In genomic region chr6:145765011-145765410, GRCm38 (mm10) we compare ENCODE assay signal across 15 mouse cellular contexts. TPM values are rescaled to one million over a fixed set of nuclear protein-coding genes. Genes with fewer than 3 reads are reported as not detected.
DNase-seq lines count a peak whose midpoint lies in the region; ATAC-seq lines count a peak whose summit lies in the region.
"Had no signal": no experiment of that assay in that cellular context is flagged by ENCODE, and none has a peak within 500 bp of the region (broad histone marks: within the 10 kb centered on the region; RNA-seq: fewer than 3 reads in every experiment).

No protein-coding gene starts in this region.

- no peak overlapping the region for H3K4me2 ChIP-seq in kidney, embryonic 14.5 days (replicated peaks; ENCODE audit: low read depth, low read length)
- H3K4me2 ChIP-seq in heart, embryonic 15.5 days = no peak overlapping the region
- H3K4me2 ChIP-seq: hindbrain, embryonic 14.5 days had no signal

- H3K4me1 ChIP-seq in kidney, embryonic 14.5 days (ENCODE audit: control insufficient read depth, insufficient read depth, low read length) = peaks cover 11% of the 10 kb centered on the region
- H3K4me1 ChIP-seq in heart, embryonic 15.5 days (replicated peaks) = peaks cover 77% of the 10 kb centered on the region

- no peak overlapping the region for H3K4me3 ChIP-seq in kidney, embryonic 14.5 days (ENCODE audit: low read length)
- H3K4me3 ChIP-seq in heart, embryonic 15.5 days = no peak overlapping the region
- H3K4me3 ChIP-seq: forebrain, embryonic 10.5 days had no signal

- H3K36me3 ChIP-seq in kidney, embryonic 14.5 days (ENCODE audit: control insufficient read depth, insufficient read depth, low read length) = no peaks in the 10 kb centered on the region
- H3K36me3 ChIP-seq in heart, embryonic 15.5 days = no peaks in the 10 kb centered on the region
- H3K36me3 ChIP-seq: forebrain, embryonic 10.5 days had no signal

- intact Hi-C loops in gastrocnemius, postnatal 36 days (cut with DNase I) = no loop called here

- H3K27ac ChIP-seq in kidney, embryonic 14.5 days (ENCODE audit: low read depth, low read length) = no peak overlapping the region
- H3K27ac ChIP-seq in heart, embryonic 15.5 days = peak overlapping the region; percentile 21; the same call in 1 of the 2 replicates
- H3K27ac ChIP-seq: forebrain, embryonic 10.5 days; hindbrain, embryonic 14.5 days had no signal

- no peaks in the 10 kb centered on the region for H3K27me3 ChIP-seq in kidney, embryonic 14.5 days (ENCODE audit: control insufficient read depth, insufficient read depth, low read length)
- no peaks in the 10 kb centered on the region for H3K27me3 ChIP-seq in heart, embryonic 15.5 days

- no peaks in the 10 kb centered on the region for H3K9me3 ChIP-seq in kidney, embryonic 14.5 days (ENCODE audit: control insufficient read depth, low read length)
- H3K9me3 ChIP-seq in heart, embryonic 15.5 days (replicated peaks) = no peaks in the 10 kb centered on the region
- H3K9me3 ChIP-seq: forebrain, embryonic 10.5 days had no signal

- ATAC-seq in kidney, embryonic 14.5 days (ENCODE audit: low FRiP score, low TSS enrichment) = 0 out of 2 replicates have a peak, but pooled peaks have one; percentile 60
- ATAC-seq in heart, embryonic 15.5 days (replicated peaks; ENCODE audit: insufficient number of reproducible peaks, insufficient read depth, low FRiP score, low read depth) = no peak
- peak; percentile 65 for ATAC-seq in megakaryocyte, adult 5-6 weeks (ENCODE audit: poor library complexity, severe bottlenecking)
- ATAC-seq: intestine, embryonic 16.5 days had no signal

- 61% methylated on average over 7 of the region's 7 CpGs for whole genome bisulfite sequencing in kidney, embryonic 14.5 days
- WGBS in heart, embryonic 15.5 days = 43% methylated on average over 7 of the region's 7 CpGs

- peak; percentile 17 to 30 for DNase-seq in adrenal gland, adult (ENCODE audit: inconsistent age in 2 of 2, low spot score in 1 of 2)
- no peak for DNase-seq in adrenal gland, adult 18-20 months (ENCODE audit: low spot score in 2 of 2)
- DNase-seq in kidney, adult 8-10 months = no peak
- DNase-seq in thymus, postnatal 25 days = no peak
- DNase-seq in gastrocnemius, postnatal 36 days = no peak
- DNase-seq: cerebellum, postnatal 36 days; kidney, postnatal 10 days; lung, adult 18-20 months; thymus, adult 18-20 months had no signal

- H3K9ac ChIP-seq in kidney, embryonic 14.5 days (ENCODE audit: low read depth, low read length) = no peak overlapping the region
- no peak overlapping the region for H3K9ac ChIP-seq in heart, embryonic 15.5 days
- H3K9ac ChIP-seq: hindbrain, embryonic 14.5 days had no signal

RNA-seq across cellular contexts. Expression of gene Rassf8, which starts 18.5 kb away (rescaled TPM):
- 10 to 100 TPM; 52.2 to 80.0 TPM for total RNA-seq in adrenal gland, adult 18-20 months (2021)
- 11.5 TPM in 2 replicates for polyA plus RNA-seq in kidney, embryonic 14.5 days (2014; fragmentation: Nextera tagmentation; extraction: Ambion mirVana)
- polyA plus RNA-seq in heart, embryonic 15.5 days (2015; fragmentation: Nextera tagmentation; extraction: Ambion mirVana) = 10.5 and 12.0 TPM in 2 replicates
- total RNA-seq in megakaryocyte, adult 5-6 weeks (2015) = 13.3 and 16.1 TPM in 2 replicates
- total RNA-seq in megakaryocyte, adult 5-6 weeks (2017) = 20.7 and 26.0 TPM in 2 replicates
- total RNA-seq in gastrocnemius, postnatal 36 days (2021) = 10 to 100 TPM; 27.0 to 29.8 TPM

Comparison
In these comparisons a context has a peak if more than half of its experiments do, and no peak if none do; other contexts are left out.
1. DNase-seq: peak in adrenal gland, adult (2 of 2); none in adrenal gland, adult 18-20 months (0 of 2), kidney, adult 8-10 months (0 of 2), thymus, postnatal 25 days (single experiment) and gastrocnemius, postnatal 36 days (0 of 2).